Mouse (Mus musculus) spleen, adult 10 weeks (tissue): ENCODE measurements around the gene Tsga10ip. TPM values are rescaled to one million over a fixed set of nuclear protein-coding genes. Genes with fewer than 3 reads are reported as not detected.

Experiments
- polyA plus RNA-seq: library from polyadenylated mRNA; stranded (reverse); fragments of 350-450 nt; fragmentation: Illumina TruSeq; extraction: RNeasy Lipid Tissue Mini Kit (QIAGEN cat#74804); gene quantifications from one replicate; pipeline ENCODE4 v1.2.3, GENCODE M21; 2015; ENCODE audit warnings: low replicate concordance; ENCODE audit not compliant: insufficient read depth

Gene Tsga10ip
- polyA plus RNA-seq, result not detected

GRCm38 (mm10) chr19:5402293-5402692 lies at the start of gene Tsga10ip:
Tsga10ip (minus strand) TSS chr19:5402526.

DNA sequence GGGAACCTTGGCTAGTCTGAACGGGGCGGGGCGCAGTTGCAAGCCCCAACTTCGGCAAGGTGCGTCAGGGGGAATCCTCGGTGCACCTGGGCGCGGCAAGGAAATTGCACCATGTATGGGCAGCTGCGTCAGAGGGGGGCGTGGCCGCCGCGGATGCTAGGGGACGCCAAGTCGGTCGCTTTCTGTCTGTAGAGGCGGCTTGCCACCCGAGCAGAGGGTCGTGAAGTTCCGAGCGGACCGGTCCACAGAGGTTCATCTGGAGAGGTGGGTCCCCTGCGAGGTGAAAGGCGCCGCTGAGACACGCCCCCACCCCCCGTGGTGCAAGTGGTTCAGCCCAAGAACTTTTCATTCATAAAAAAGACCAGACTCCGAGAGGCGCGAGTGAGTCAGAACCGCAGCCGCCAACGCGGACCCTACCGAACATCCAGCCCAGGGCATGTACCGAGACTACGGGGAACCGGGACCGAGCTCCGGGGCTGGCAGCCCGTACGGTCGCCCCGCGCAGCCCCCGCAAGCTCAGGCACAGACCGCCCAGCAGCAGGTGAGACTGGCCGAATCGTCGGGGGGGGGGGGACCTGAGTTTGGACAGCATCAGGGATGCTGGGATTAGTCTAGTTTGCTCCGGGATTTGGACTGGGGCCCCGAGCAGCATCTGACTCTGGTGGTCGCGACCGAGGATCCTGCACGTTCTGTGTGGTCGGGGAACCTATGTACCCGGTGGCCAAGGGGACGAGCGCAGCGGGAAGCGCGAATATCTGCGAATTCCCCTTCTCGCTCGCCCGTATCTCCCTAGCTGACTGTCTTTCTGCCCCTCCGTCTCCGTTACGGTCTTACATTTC lies 45.4 kb upstream of the Tsga10ip start, which contains the start of gene Fosl1:
Fosl1 (plus strand) TSS at position 33 of the 839 bp plus-strand sequence.

GRCm38 (mm10) chr19:5424782-5425741 lies 22.7 kb upstream of the Tsga10ip start, which contains the start of the genes Drap1 and AI837181:
Drap1 (minus strand) TSS chr19:5424979.
AI837181 (plus strand) TSS chr19:5425144.

GRCm38 (mm10) chr19:5388588-5389242 lies 13.6 kb downstream of the Tsga10ip start, which contains the start of gene Sart1:
Sart1 (minus strand) TSS chr19:5388703.

DNA sequence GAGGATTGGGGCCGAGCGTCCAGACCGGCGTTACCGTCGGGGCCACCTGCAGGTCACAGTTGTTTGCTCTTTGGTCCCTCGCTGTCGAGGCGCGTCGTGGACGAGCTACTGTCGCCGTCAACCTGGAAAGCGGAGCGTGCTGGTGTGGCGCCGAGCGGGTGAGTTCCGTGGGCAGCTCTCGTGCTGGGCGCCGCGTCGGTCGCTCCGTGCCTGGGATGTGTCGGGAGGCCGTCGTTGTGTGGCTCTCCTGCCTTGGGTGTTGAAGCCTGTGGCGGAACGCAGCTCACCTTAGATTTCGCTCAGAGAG lies 35.3 kb downstream of the Tsga10ip start, which contains the start of gene Banf1:
Banf1 (minus strand) TSS at position 116 of the 307 bp plus-strand sequence.

GRCm38 (mm10) chr19:5366175-5367052 lies 35.9 kb downstream of the Tsga10ip start, which contains the start of gene Eif1ad:
Eif1ad (plus strand) TSS chr19:5366741.

GRCm38 (mm10) chr19:5349502-5349873 lies 52.8 kb downstream of the Tsga10ip start, which contains the start of gene Cst6:
Cst6 (minus strand) TSS chr19:5349574.

Other genes starting within 250 kb of the Tsga10ip start
- gene Pacs1, start 129.4 kb downstream of the Tsga10ip start, polyA plus RNA-seq, result 26.8 TPM
- gene Sf3b2, start 107.1 kb downstream of the Tsga10ip start, polyA plus RNA-seq, result 171 TPM
- gene Gal3st3, start 104.2 kb downstream of the Tsga10ip start, polyA plus RNA-seq, result 0.18 TPM
- not detected for gene Catsper1, start 66.8 kb downstream of the Tsga10ip start, polyA plus RNA-seq
- gene Cst6, start 53.0 kb downstream of the Tsga10ip start, polyA plus RNA-seq, result not detected
- 39.4 TPM for gene Eif1ad, start 35.8 kb downstream of the Tsga10ip start, polyA plus RNA-seq
- gene Banf1, start 35.4 kb downstream of the Tsga10ip start, polyA plus RNA-seq, result 122 TPM
- 46.2 TPM for gene Sart1, start 13.8 kb downstream of the Tsga10ip start, polyA plus RNA-seq
- gene Drap1, start 22.5 kb upstream of the Tsga10ip start, polyA plus RNA-seq, result 91.5 TPM
- 13.6 TPM for gene AI837181, start 22.6 kb upstream of the Tsga10ip start, polyA plus RNA-seq
- gene Fosl1, start 45.0 kb upstream of the Tsga10ip start, polyA plus RNA-seq, result not detected
- gene Ccdc85b, start 55.4 kb upstream of the Tsga10ip start, polyA plus RNA-seq, result 1.9 TPM
- 48.7 TPM for gene Fibp, start 58.1 kb upstream of the Tsga10ip start, polyA plus RNA-seq
- 42.6 TPM for gene Ctsw, start 66.0 kb upstream of the Tsga10ip start, polyA plus RNA-seq
- gene Efemp2, start 71.4 kb upstream of the Tsga10ip start, polyA plus RNA-seq, result 4.0 TPM
- 11.7 TPM for gene Mus81, start 85.9 kb upstream of the Tsga10ip start, polyA plus RNA-seq
- 1,502 TPM for gene Cfl1, start 87.9 kb upstream of the Tsga10ip start, polyA plus RNA-seq
- 2.5 TPM for gene 1700020D05Rik, start 101.3 kb upstream of the Tsga10ip start, polyA plus RNA-seq
- gene Snx32, start 108.0 kb upstream of the Tsga10ip start, polyA plus RNA-seq, result 11.0 TPM
- gene Ovol1, start 158.1 kb upstream of the Tsga10ip start, polyA plus RNA-seq, result not detected
- gene Ap5b1, start 165.5 kb upstream of the Tsga10ip start, polyA plus RNA-seq, result 1.7 TPM
- gene Rnaseh2c, start 199.3 kb upstream of the Tsga10ip start, polyA plus RNA-seq, result 23.7 TPM
- 44.8 TPM for gene Kat5, start 207.7 kb upstream of the Tsga10ip start, polyA plus RNA-seq
- gene Rela, start 235.0 kb upstream of the Tsga10ip start, polyA plus RNA-seq, result 29.6 TPM